In genomic region chrX:84332177-84332576, GRCm38 (mm10) we compare ENCODE assay signal across 6 mouse cellular contexts.
"Had no signal": no experiment of that assay in that cellular context is flagged by ENCODE, and none has a peak within 500 bp of the region (broad histone marks: within the 10 kb centered on the region; RNA-seq: fewer than 3 reads in every experiment).

No protein-coding gene starts in this region.

- ATAC-seq: liver, postnatal 0 days had no signal

- DNase-seq: kidney, postnatal 25 days; layer of hippocampus, postnatal 36 days; liver, embryonic 13.5 days; liver, postnatal 0 days; lung, postnatal 14 days; thymus, postnatal 14 days had no signal
